Mouse (Mus musculus) adrenal gland, adult 10 weeks (tissue): ENCODE data around the gene Atp12a. TPM values are rescaled to one million over a fixed set of nuclear protein-coding genes. Genes with fewer than 3 reads are reported as not detected.

Source experiments
- polyA plus RNA-seq: library from polyadenylated mRNA; stranded (reverse); fragments of 350-450 nt; fragmentation: Illumina TruSeq; extraction: RNeasy Lipid Tissue Mini Kit (QIAGEN cat#74804); gene quantifications from one replicate; pipeline ENCODE4 v1.2.3, GENCODE M21; 2014; ENCODE audit warnings: low read depth, low replicate concordance

Gene Atp12a
- polyA plus RNA-seq, result not detected

DNA sequence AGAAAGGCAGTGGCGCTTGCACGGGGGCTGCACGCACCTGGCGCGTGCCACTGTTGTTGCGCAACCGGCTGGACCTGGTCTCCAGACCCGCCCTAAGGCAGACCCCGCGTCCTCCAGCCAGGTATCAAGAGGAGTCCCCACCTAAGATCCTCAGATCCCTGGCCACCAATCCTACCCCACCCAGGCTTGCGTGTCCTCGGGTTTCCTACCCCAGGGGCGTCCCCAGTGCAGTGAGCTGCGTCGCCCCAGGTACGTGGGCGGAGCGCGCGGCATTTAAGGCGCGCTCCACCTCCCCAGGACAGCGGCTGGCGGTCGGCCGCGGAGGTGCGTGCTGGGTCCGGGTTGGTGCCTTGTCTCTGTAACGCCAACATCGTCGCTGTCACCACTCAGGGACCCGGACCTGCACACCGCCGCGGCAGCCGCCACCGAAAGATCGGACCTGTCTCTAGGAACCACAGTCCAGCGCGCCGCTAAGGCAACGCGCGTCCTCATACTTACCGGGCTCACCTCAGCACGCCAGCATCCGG, at the start of gene Atp12a:
Gene Atp12a (plus strand): TSS at position 358 of the 527 bp plus-strand sequence.

GRCm38 (mm10) chr14:56402311-56403071, 37.6 kb downstream of the Atp12a start, which contains the start of gene Rnf17:
Rnf17 (plus strand) TSS chr14:56402581.

Other genes starting within 250 kb of the Atp12a start
- not detected for gene Gzme, start 244.4 kb upstream of the Atp12a start, polyA plus RNA-seq
- gene Gzmd, start 232.5 kb upstream of the Atp12a start, polyA plus RNA-seq, result not detected
- not detected for gene Gzmg, start 205.5 kb upstream of the Atp12a start, polyA plus RNA-seq
- not detected for gene Gzmn, start 190.5 kb upstream of the Atp12a start, polyA plus RNA-seq
- gene Gzmf, start 153.7 kb upstream of the Atp12a start, polyA plus RNA-seq, result not detected
- not detected for gene Gzmc, start 130.4 kb upstream of the Atp12a start, polyA plus RNA-seq
- 1.1 TPM for gene Gzmb, start 102.8 kb upstream of the Atp12a start, polyA plus RNA-seq
- gene Rnf17, start 37.5 kb downstream of the Atp12a start, polyA plus RNA-seq, result 4.0 TPM
- 42.3 TPM for gene Cenpj, start 210.4 kb downstream of the Atp12a start, polyA plus RNA-seq
- 47.9 TPM for gene Parp4, start 210.6 kb downstream of the Atp12a start, polyA plus RNA-seq